ENCODE assay signal across 8 mouse cellular contexts in genomic region chr9:123111751-123112221, GRCm38 (mm10). TPM values are rescaled to one million over a fixed set of nuclear protein-coding genes. Genes with fewer than 3 reads are reported as not detected.
DNase-seq lines count a peak whose midpoint lies in the region; ATAC-seq lines count a peak whose summit lies in the region.

No protein-coding gene starts in this region.

- peak; percentile 35 for DNase-seq in adrenal gland, postnatal 14 days
- DNase-seq in adrenal gland, postnatal 4 days (ENCODE audit: low spot score in 2 of 2) = no peak
- peak; percentile 4 for DNase-seq in retina, postnatal 1 day
- no peak for DNase-seq in retina, embryonic 14.5 days (ENCODE audit: low spot score)
- no peak for DNase-seq in frontal cortex, postnatal 14 days (ENCODE audit: low spot score in 2 of 2)
- no peak for DNase-seq in cerebellum, postnatal 25 days

- H3K27me3 ChIP-seq in intestine, embryonic 15.5 days (replicated peaks) = no peaks in the 10 kb centered on the region
- H3K27me3 ChIP-seq in neural tube, embryonic 13.5 days = no peaks in the 10 kb centered on the region

- H3K4me3 ChIP-seq in intestine, embryonic 15.5 days (replicated peaks) = peak overlapping the region; percentile 98
- peak overlapping the region; percentile 73 for H3K4me3 ChIP-seq in neural tube, embryonic 13.5 days

- no peaks in the 10 kb centered on the region for H3K9me3 ChIP-seq in intestine, embryonic 15.5 days
- H3K9me3 ChIP-seq in neural tube, embryonic 13.5 days = no peaks in the 10 kb centered on the region

- 41% methylated on average over 8 of the region's 8 CpGs for WGBS in intestine, embryonic 15.5 days
- 71% methylated on average over 8 of the region's 8 CpGs for WGBS in neural tube, embryonic 13.5 days

- H3K27ac ChIP-seq in intestine, embryonic 15.5 days = peak overlapping the region; percentile 98
- no peak overlapping the region for H3K27ac ChIP-seq in neural tube, embryonic 13.5 days (replicated peaks)

- H3K4me2 ChIP-seq in intestine, embryonic 15.5 days (replicated peaks) = peak overlapping the region; percentile 79
- H3K4me2 ChIP-seq in neural tube, embryonic 13.5 days = peak overlapping the region; percentile 79

- H3K36me3 ChIP-seq in intestine, embryonic 15.5 days = no peaks in the 10 kb centered on the region
- H3K36me3 ChIP-seq in neural tube, embryonic 13.5 days = peaks cover 12% of the 10 kb centered on the region

- H3K9ac ChIP-seq in intestine, embryonic 15.5 days = peak overlapping the region; percentile 95
- H3K9ac ChIP-seq in neural tube, embryonic 13.5 days = peak overlapping the region; percentile 94

- H3K4me1 ChIP-seq in intestine, embryonic 15.5 days (replicated peaks) = peaks cover 13% of the 10 kb centered on the region
- H3K4me1 ChIP-seq in neural tube, embryonic 13.5 days (replicated peaks) = peaks cover 33% of the 10 kb centered on the region

- peak; percentile 35 for ATAC-seq in intestine, embryonic 15.5 days
- ATAC-seq in neural tube, embryonic 13.5 days (ENCODE audit: low read depth) = no peak

RNA-seq across cellular contexts. Expression of gene Zdhhc3, which starts 1.2 kb away (rescaled TPM):
- total RNA-seq in adrenal gland, postnatal 14 days (2021) = 59.7 and 62.8 TPM in 2 replicates
- total RNA-seq in adrenal gland, postnatal 4 days (2021) = 10 to 100 TPM; 77.9 to 81.1 TPM
- polyA plus RNA-seq in intestine, embryonic 15.5 days (2015; fragmentation: Nextera tagmentation; extraction: Ambion mirVana) = 78.6 and 82.6 TPM in 2 replicates
- 74.5 and 78.1 TPM in 2 replicates for polyA plus RNA-seq in neural tube, embryonic 13.5 days (2015; fragmentation: Nextera tagmentation; extraction: Ambion mirVana)

RNA-seq across cellular contexts. Expression of gene Exosc7, which starts 1.2 kb away (rescaled TPM):
- 40.9 and 44.2 TPM in 2 replicates for total RNA-seq in adrenal gland, postnatal 14 days (2021)
- total RNA-seq in adrenal gland, postnatal 4 days (2021) = 10 to 100 TPM; 55.3 to 60.2 TPM
- 135 and 138 TPM in 2 replicates for polyA plus RNA-seq in intestine, embryonic 15.5 days (2015; fragmentation: Nextera tagmentation; extraction: Ambion mirVana)
- polyA plus RNA-seq in neural tube, embryonic 13.5 days (2015; fragmentation: Nextera tagmentation; extraction: Ambion mirVana) = 69.4 and 81.3 TPM in 2 replicates

RNA-seq across cellular contexts. Expression of gene Clec3b, which starts 39.0 kb away (rescaled TPM):
- total RNA-seq in adrenal gland, postnatal 14 days (2021) = 41.7 and 44.4 TPM in 2 replicates
- total RNA-seq in adrenal gland, postnatal 4 days (2021) = 10 to 100 TPM; 37.2 to 44.0 TPM
- polyA plus RNA-seq in intestine, embryonic 15.5 days (2015; fragmentation: Nextera tagmentation; extraction: Ambion mirVana) = 0.51 TPM in 1 of 2 replicates, not detected in the other
- polyA plus RNA-seq in neural tube, embryonic 13.5 days (2015; fragmentation: Nextera tagmentation; extraction: Ambion mirVana) = 0.51 and 0.99 TPM in 2 replicates

Comparison
In these comparisons a context has a peak if more than half of its experiments do, and no peak if none do; other contexts are left out.
1. DNase-seq: peak in adrenal gland, postnatal 14 days (single experiment) and retina, postnatal 1 day (single experiment); none in adrenal gland, postnatal 4 days (0 of 2), retina, embryonic 14.5 days (single experiment), frontal cortex, postnatal 14 days (0 of 2) and cerebellum, postnatal 25 days (0 of 2).